Mouse (Mus musculus): ENCODE results near the gene Mtfr1l.
"Not testable (repeated sequence)": the region's sequence is repeated elsewhere in the genome, so short reads cannot be mapped to it uniquely, and the experiment has no call there.

Gene Mtfr1l

DNA sequence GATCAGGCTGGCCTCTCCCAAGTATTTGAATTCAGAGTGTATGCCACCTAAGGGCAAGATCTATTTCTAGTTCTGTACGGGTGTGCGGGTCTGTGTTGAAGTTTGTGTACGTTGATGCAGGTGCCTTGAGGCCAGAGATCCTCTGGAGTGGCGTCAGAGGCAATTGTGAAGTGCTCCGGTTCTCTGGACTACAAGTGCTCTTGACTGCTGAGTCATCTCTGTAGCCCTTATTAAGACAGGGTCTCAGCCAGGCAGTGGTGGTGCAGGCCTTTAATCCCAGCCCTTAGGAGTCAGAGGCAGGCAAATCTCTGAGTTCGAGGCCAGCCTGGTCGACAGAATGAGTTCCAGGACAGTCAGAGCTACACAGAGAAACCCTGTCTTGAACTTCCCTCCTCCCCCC, 19.6 kb downstream of the Mtfr1l start:
- DNase-seq = peak; percentile 69 to 75

DNA sequence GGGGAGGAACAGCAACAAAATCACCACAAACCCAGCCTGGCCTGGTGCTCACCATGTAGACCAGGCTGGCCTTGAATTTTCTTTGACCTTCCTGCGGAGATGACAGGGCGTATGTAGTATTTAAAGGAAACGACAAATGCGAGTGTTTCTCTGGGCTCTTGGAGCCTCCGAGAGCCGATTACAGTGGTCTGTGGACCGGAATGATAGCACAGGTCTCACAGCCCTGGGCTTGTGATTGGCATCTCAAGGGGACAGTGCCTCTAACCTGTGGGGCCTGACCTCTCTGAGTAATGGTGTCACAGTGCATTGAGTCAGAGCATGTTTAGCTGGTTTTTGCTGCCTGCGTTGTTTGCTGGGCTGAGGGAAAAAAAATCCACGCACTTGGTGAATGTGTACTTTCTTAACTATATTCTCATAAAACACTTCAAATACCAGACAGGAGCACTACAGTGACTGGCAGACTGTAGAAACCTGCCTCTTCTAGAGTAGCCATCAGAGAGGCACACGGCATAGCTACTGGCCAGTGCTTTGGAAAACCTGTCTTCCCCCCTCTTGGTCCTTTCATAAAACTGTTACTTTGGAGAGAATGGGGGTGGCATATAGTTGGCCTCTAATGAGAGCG, 20.8 kb downstream of the Mtfr1l start:
- peak in 1 of 2 experiments; percentile 50 for DNase-seq

DNA sequence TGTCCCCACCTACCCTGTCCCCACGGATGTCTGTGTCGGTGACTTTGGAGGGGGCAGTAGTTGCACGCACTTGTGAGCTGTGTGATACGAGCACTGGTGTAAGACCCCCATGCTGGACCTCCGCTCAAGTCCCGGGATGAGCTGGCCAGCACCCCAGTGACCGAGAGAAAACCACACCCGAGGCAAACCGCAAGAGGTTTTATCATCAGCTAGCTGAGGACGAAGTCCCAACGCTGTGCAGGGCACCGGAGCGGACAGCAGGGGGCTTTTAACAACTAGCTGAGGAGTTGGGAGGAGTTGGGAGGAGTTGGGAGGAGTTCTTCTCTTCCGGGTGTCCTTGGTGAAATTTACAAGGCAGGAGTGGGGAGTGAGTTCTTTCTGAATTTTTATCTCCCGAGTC, 22.4 kb downstream of the Mtfr1l start:
- DNase-seq = peak; percentile 69 to 82

DNA sequence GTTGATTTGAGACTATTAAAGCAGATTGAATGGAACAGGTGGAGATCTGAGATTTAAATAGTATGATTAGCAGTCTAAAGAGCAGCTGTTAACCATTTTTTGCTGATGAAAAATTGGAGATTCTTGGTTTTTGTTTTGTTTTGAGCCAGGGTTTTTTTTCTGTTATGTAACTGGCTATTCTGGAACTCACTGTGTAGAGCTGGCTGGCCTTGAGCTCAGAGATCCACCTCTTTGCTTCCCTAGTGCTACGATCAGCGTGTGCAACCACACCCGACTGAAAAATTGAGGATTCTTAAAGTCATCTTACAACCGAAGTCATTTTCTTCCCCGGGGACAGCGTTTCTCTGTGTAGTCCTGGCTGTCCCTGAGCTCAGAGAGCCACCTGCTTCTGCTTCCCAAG, 23.5 kb downstream of the Mtfr1l start:
- DNase-seq = no peak

- DNase-seq = peak; percentile 85 to 91
Observed at GRCm38 (mm10) chr4:134510845-134511411, 24.3 kb downstream of the Mtfr1l start, which contains the start of gene Aunip. Gene Aunip (plus strand): TSS chr4:134510999.

GRCm38 (mm10) chr4:134510396-134510795, 24.8 kb downstream of the Mtfr1l start:
- no peak for DNase-seq

DNA sequence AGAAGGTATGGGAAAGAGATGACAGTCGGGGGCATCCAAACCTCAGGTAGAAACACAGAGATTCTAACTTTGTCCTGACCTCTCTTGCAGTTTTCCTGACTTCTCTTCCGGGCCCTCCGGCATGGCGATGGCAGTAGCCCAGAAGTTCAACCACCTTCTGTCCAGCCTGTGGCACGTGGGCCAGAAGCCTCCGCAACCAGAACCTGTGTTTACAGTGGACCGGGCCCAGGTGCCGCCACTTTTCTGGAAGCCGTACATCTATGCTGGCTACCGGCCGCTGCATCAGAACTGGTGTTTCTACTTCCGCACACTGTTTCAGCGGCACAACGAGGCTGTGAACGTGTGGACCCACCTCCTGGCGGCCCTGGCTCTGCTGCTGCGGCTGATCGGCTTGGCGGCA, 28.5 kb downstream of the Mtfr1l start:
- DNase-seq = no peak

DNA sequence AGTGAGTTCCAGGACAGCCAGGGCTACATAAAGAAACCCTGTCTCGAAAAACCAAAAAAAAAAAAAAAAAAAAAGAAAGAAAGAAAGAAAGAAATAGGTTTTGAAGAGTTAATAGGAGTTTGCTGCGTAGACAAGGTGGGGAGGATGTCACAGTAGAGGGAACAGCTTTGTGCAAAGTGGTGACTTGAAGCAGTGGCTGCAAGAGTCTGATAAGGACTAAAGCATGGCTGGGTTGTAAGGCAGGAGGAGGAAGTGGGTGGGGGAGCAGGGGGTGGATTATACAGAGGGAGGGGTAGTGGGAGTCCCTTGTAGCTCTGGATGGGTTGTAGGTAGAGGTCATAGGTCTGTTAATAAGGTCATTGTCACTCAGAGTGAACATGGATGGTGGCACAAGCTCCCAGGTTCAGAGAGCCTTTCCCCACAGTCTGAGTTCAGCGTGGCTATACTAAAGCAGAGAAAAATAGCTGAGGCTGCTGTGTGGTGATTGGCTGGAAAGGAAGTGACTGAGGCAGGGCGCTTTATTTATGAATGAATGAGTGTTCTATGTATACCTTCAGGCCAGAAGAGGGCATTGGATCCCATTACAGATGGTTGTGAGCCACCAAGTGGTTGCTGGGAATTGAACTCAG, 29.1 kb downstream of the Mtfr1l start:
- no peak for DNase-seq

DNA sequence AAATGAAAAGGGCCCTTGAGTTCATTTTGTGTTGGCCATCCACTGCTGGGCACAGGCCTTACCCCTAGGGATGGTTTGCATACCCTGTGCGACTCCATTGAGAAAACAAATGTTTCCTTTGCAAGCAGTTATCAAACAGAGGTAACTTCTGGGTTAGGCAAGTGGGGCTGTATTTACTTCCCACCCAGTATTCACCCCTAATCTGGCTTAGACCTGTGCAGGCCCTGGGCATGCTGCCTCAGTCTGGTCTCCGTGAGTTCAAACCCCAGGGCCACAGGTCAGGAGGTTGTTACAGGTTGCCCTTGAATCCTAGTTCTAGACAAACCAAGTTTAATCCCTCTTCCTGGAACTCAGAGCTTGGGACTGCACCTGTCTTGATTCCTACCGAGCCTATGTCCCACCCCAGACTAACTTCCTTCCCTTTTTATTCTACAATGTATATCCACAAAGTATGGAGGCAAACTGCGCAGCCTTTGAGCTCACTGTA, 29.8 kb downstream of the Mtfr1l start:
- DNase-seq = no peak

DNA sequence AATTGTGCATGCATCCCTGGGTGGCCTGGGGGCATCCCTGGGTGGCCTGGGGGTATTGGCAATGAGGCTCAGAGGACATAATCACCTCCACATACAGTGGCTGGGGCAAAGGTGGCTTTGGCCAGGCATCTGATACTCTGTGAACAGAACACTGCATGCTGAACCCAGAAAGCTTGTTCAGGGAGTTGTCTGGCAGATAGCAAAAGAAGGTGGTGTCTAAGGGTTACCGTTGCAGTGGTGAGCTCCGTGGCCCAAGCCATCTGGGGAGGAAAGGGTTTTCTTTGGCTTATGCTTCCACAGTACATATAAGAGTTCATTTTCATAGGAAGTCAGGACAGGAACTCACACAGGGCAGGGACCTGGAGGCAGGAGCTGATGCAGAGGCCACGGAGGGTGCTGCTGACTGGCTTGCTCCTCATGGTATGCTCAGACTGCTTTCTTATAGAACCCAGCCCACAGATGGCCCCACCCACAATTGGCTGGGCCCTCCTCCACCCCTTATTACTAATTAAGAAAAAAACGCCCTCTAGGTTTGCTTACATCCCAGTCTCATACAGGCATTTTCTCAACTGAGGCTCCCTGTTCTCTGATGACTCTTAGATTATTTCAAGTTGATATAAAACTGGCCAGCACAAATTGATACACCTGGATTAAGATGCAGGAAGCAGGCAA, 31.4 kb downstream of the Mtfr1l start:
- no peak for DNase-seq

DNA sequence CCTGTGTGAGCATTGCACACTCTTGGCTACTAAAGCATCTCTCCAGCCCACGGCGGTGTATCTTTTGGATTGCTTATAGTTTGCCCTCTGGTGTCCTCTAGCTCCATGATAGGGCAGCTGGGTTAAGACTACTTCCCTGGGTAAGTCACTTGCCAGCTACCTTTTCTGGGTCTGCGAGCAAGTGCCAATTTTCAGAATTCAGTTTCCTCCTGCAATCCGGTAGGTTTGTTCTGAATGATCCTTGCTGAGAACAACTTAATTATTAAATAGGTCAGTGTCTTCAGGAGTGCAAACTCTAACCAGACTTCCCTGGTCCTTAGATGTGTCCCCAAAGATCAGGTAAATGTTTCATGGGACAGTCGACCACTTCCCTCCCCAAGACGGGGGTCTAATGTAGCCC, 34.1 kb downstream of the Mtfr1l start:
- DNase-seq = no peak

DNA sequence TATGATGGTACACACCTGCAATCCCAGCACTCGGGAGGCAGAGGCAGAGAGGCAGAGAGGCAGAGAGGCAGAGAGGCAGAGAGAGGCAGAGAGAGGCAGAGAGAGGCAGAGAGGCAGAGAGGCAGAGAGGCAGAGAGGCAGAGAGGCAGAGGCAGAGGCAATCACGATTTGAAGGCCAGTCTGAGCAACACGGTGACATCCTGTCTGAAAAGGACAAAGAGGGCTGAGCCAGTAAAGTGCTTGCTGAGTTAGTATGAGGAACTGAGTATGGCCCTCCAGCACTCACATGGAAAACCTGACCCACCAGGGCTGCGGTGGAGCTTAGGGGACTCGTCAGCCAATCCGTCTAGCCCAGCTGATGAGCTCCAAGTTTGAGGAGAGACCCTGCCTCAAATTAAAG, 36.2 kb downstream of the Mtfr1l start:
- not testable (repeated sequence) for DNase-seq

GRCm38 (mm10) chr4:134497986-134498731, 37.0 kb downstream of the Mtfr1l start:
- no peak for DNase-seq

DNA sequence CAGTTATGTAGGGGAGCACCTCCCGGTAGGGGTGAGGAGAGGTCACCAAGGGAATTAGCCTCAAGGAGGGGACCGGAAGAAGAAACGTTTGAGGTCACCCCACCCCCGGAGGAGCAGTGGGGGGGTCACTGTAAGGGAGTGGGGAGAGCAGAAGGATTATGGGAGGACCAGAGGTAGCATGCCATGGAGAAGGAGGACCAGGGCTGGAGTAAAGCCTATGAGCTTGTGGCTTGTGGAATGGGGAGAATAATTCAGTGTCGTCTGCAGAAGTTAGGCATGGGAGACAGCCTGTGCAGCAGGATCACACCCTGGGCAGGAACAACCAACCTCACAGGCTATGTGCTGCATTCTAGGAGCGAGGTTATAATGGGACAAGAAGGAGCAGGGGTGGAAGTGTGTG, 38.0 kb downstream of the Mtfr1l start:
- no peak for DNase-seq

- DNase-seq = peak; percentile 86 to 91
Observed at GRCm38 (mm10) chr4:134496595-134497210, 38.5 kb downstream of the Mtfr1l start, which contains the start of gene Paqr7. Gene Paqr7 (plus strand): TSS chr4:134496697.

GRCm38 (mm10) chr4:134495546-134495923, 39.7 kb downstream of the Mtfr1l start:
- peak; percentile 32 to 41 for DNase-seq

DNA sequence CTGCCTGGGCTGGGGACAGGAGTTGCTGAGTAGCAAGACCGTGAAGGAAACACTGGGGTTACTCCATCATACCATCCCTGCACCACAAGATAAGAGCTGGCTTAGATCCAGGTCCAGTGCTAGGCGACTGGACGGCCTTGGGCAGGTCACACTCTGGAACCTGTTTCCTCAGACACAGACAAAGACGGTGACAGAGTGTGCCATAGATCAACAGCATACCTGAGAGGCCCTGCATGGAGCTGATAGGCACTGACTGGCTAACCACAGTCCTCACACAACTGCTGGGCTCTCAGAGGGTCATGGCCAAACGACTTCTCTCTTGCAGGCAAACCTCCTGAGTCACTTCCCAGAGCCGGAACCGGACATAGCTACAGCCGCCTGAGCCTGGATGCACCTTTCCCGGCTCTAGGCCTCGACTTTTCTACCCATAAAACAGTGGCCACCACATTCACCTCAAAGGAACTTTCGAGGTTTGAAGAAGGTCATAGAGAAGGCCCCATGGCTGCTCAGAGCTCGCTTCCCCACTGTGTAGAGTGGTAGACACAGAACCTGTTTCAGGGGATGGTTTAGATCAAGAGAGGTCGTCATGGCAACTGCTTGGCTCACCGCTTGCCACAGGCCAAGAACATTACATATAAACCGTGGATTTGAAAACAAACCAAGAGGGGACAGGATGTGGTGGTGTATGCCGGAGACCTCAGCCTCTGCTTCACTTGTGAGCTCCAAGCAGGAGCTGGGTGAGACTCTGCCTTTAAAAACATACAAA, 40.2 kb downstream of the Mtfr1l start:
- peak; percentile 66 to 83 for DNase-seq

DNA sequence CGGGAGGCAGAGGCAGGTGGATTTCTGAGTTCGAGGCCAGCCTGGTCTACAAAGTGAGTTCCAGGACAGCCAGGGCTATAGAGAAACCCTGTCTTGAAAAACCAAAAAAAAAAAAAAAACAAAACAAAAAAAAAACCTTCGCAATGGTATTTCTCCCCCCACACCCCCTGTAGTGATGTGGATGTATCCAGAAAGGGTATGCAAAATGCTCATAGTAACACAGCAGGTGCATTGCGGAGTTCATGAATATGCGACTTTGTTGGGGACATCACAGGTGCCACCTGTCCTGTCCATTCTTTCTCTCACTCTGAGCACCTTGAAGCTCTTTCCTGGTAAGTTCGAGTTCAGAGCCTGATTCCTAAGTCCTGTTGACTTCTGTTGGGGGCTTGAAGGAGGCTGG, 41.0 kb downstream of the Mtfr1l start:
- DNase-seq = not testable (repeated sequence)

DNA sequence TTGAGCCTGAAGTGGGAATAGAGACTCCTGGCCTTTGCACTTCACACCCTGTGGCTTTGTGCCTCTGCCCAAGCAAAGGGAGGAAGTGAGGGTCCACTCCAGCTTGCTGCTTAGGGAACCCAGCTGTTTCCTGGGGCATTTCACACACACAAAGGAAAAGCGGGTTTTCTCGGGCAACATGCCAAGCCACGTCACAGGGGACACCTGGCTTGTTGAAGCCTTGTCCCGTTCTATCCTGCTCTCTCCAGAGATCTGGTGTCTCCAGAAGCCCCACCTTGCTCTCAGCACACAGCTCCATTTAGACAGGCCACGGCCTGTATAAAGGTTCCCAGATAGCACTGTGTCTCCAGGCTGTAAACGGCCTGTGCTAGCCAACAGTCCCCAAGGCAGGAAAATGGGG, 43.5 kb downstream of the Mtfr1l start:
- peak in 1 of 2 experiments; percentile 56 for DNase-seq

GRCm38 (mm10) chr4:134489986-134490665, 45.1 kb downstream of the Mtfr1l start:
- no peak for DNase-seq

DNA sequence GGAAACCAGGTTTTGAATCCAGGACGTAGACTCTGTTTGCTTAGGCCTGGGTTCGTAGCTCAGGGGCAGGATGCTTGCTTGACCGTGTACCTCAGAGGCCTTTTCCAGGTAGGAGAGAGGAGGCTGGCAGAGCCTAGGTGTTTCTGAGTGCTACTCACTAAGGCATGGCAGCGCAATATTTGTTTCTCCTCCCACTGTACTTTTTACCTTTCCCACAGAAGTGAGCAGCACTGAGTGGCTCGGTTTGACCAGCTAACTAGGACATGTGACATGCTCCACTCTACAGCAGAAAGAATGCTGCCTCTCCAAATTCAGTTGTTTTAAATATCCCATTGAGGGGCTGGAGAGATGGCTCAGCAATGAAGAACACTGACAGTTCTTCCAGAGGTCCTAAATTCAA, 47.0 kb downstream of the Mtfr1l start:
- DNase-seq = peak; percentile 70 to 78
